Mouse (Mus musculus) forebrain, embryonic 13.5 days (tissue): ENCODE data around the gene Tab3. TPM values are rescaled to one million over a fixed set of nuclear protein-coding genes. Genes with fewer than 3 reads are reported as not detected.

Experiments used
- ATAC-seq: fragments of 200-750 bp; cut with Nextera tagmentation; 2 replicates; pipeline ENCODE4 v1.8.0; 2017
- H3K27ac ChIP-seq: fragments of 300-500 bp; sonication (generic); 2 replicates; pipeline ENCODE4 v1.5.1; 2015; ENCODE audit warnings: inconsistent platforms, mild to moderate bottlenecking, moderate library complexity
- H3K27me3 ChIP-seq: fragments of 300-500 bp; sonication (generic); 2 replicates; pipeline ENCODE4 v1.6.1; 2015; ENCODE audit warnings: mild to moderate bottlenecking, inconsistent platforms
- H3K36me3 ChIP-seq: fragments of 300-500 bp; sonication (generic); 2 replicates; pipeline ENCODE4 v1.6.1; 2015; ENCODE audit warnings: mild to moderate bottlenecking, inconsistent platforms; ENCODE audit not compliant: poor library complexity, severe bottlenecking
- H3K4me1 ChIP-seq: fragments of 300-500 bp; sonication (generic); 2 replicates; pipeline ENCODE4 v1.6.1; 2015; ENCODE audit warnings: inconsistent platforms
- H3K4me2 ChIP-seq: fragments of 300-500 bp; sonication (generic); 2 replicates; pipeline ENCODE4 v1.6.1; 2015; ENCODE audit warnings: inconsistent platforms, mild to moderate bottlenecking, moderate library complexity
- H3K4me3 ChIP-seq: fragments of 300-500 bp; sonication (generic); 2 replicates; pipeline ENCODE4 v1.5.1; 2015; ENCODE audit warnings: mild to moderate bottlenecking, inconsistent platforms
- H3K9ac ChIP-seq: fragments of 300-500 bp; sonication (generic); 2 replicates; pipeline ENCODE4 v1.6.1; 2015; ENCODE audit warnings: mild to moderate bottlenecking, inconsistent platforms
- H3K9me3 ChIP-seq: fragments of 300-500 bp; sonication (generic); replicated peaks from 2 replicates; pipeline ENCODE4 v1.6.1; 2016; ENCODE audit warnings: inconsistent platforms
- WGBS: fragments of 180-500 bp; shearing (Covaris S2); methylation state at CpG from one replicate; pipeline ENCODE4 v1.1.7; 2015; 5-methylcytosine and 5-hydroxymethylcytosine counted together
- polyA plus RNA-seq: library from polyadenylated mRNA; unstranded; fragments of >200 nt; fragmentation: Nextera tagmentation; extraction: Ambion mirVana; gene quantifications from 2 replicates; pipeline ENCODE4 v1.2.1, GENCODE M21; 2015

Gene Tab3
- polyA plus RNA-seq, result 4.7 and 5.0 TPM in 2 replicates

- 26% methylated on average over 45 of the region's 64 CpGs for WGBS
- peak within 1 kb of the TSS; percentile 62 for H3K4me3 ChIP-seq
- H3K9me3 ChIP-seq, result no peaks in the 10 kb centered on the region
- 0 out of 2 replicates have a peak within 1 kb of the TSS, but pooled peaks have one; percentile 40 for H3K27ac ChIP-seq
- H3K4me2 ChIP-seq, result peak within 1 kb of the TSS; percentile 61
- peak; percentile 99 for ATAC-seq
- 0 out of 2 replicates have a peak, but pooled peaks cover 4% of the 10 kb centered on the region for H3K4me1 ChIP-seq
- no peaks in the 10 kb centered on the region for H3K36me3 ChIP-seq
- H3K27me3 ChIP-seq, result no peaks in the 10 kb centered on the region
- peak within 1 kb of the TSS; percentile 78 for H3K9ac ChIP-seq
Observed at GRCm38 (mm10) chrX:85573532-85574181, at the start of gene Tab3. TSS of gene Tab3 (plus strand) at chrX:85574022.

- Histone ChIP-seq H3K27ac (no peak overlapping the region), H3K36me3 (no peaks in the 10 kb centered on the region), H3K4me3 (no peak overlapping the region), H3K4me1 (no peaks in the 10 kb centered on the region), H3K27me3 (no peaks in the 10 kb centered on the region), H3K9me3 (no peaks in the 10 kb centered on the region), H3K4me2 (no peak overlapping the region), H3K9ac (no peak overlapping the region)
- 59% methylated on average over 1 of the region's 1 CpGs for WGBS
- ATAC-seq, result no peak
Observed at GRCm38 (mm10) chrX:85525545-85525944, 48.3 kb upstream of the Tab3 start.

- H3K9me3 ChIP-seq, result no peaks in the 10 kb centered on the region
- H3K27me3 ChIP-seq, result no peaks in the 10 kb centered on the region
- H3K4me2 ChIP-seq, result no peak overlapping the region
- H3K36me3 ChIP-seq, result no peaks in the 10 kb centered on the region
- H3K9ac ChIP-seq, result no peak overlapping the region
- WGBS, result 83% methylated on average over 5 of the region's 5 CpGs
- H3K27ac ChIP-seq, result no peak overlapping the region
- H3K4me1 ChIP-seq, result no peaks in the 10 kb centered on the region
- ATAC-seq, result no peak
- no peak overlapping the region for H3K4me3 ChIP-seq
Observed at GRCm38 (mm10) chrX:85526263-85527019, 47.4 kb upstream of the Tab3 start.

- Histone ChIP-seq H3K4me2 (no peak overlapping the region), H3K9me3 (no peaks in the 10 kb centered on the region), H3K9ac (no peak overlapping the region), H3K36me3 (no peaks in the 10 kb centered on the region), H3K4me1 (no peaks in the 10 kb centered on the region), H3K27ac (no peak overlapping the region), H3K4me3 (no peak overlapping the region), H3K27me3 (0 out of 2 replicates have a peak, but pooled peaks cover 3% of the 10 kb centered on the region)
- 91% methylated on average over 2 of the region's 2 CpGs for WGBS
- ATAC-seq, result no peak
Observed at GRCm38 (mm10) chrX:85558931-85559330, 14.9 kb upstream of the Tab3 start.

- 75% methylated on average over 4 of the region's 4 CpGs for WGBS
- Histone ChIP-seq H3K4me2 (no peak overlapping the region), H3K27ac (no peak overlapping the region), H3K9ac (no peak overlapping the region), H3K36me3 (no peaks in the 10 kb centered on the region), H3K27me3 (no peaks in the 10 kb centered on the region), H3K9me3 (no peaks in the 10 kb centered on the region), H3K4me1 (no peaks in the 10 kb centered on the region), H3K4me3 (no peak overlapping the region)
- no peak for ATAC-seq
Observed at GRCm38 (mm10) chrX:85566256-85566655, 7.6 kb upstream of the Tab3 start.

- Histone ChIP-seq H3K4me2 (peak overlapping the region; percentile 61), H3K9me3 (no peaks in the 10 kb centered on the region), H3K9ac (peak overlapping the region; percentile 78), H3K4me1 (0 out of 2 replicates have a peak, but pooled peaks cover 4% of the 10 kb centered on the region), H3K27me3 (no peaks in the 10 kb centered on the region), H3K27ac (0 out of 2 replicates have a peak overlapping the region, but pooled peaks have one; percentile 40), H3K36me3 (no peaks in the 10 kb centered on the region), H3K4me3 (peak overlapping the region; percentile 62)
- peak; percentile 76 for ATAC-seq
- 27% methylated on average over 29 of the region's 34 CpGs for WGBS
Observed at GRCm38 (mm10) chrX:85574182-85574541, 340 bp downstream of the Tab3 start.

- no peak overlapping the region for H3K9ac ChIP-seq
- H3K4me1 ChIP-seq, result 0 out of 2 replicates have a peak, but pooled peaks cover 4% of the 10 kb centered on the region
- ATAC-seq, result no peak
- no peaks in the 10 kb centered on the region for H3K27me3 ChIP-seq
- no peaks in the 10 kb centered on the region for H3K36me3 ChIP-seq
- no peak overlapping the region for H3K4me3 ChIP-seq
- no peak overlapping the region for H3K4me2 ChIP-seq
- no peaks in the 10 kb centered on the region for H3K9me3 ChIP-seq
- WGBS, result 81% methylated on average over 6 of the region's 6 CpGs
- H3K27ac ChIP-seq, result no peak overlapping the region
Observed at GRCm38 (mm10) chrX:85576310-85576709, 2.5 kb downstream of the Tab3 start.

- ATAC-seq, result no peak
- no peaks in the 10 kb centered on the region for H3K36me3 ChIP-seq
- 57% methylated on average over 2 of the region's 2 CpGs for WGBS
Observed at GRCm38 (mm10) chrX:85580768-85581167, 6.9 kb downstream of the Tab3 start.

GRCm38 (mm10) chrX:85582517-85582916 lies 8.7 kb downstream of the Tab3 start:
- H3K27me3 ChIP-seq, result no peaks in the 10 kb centered on the region
- H3K4me3 ChIP-seq, result no peak overlapping the region
- H3K27ac ChIP-seq, result no peak overlapping the region
- WGBS, result 94% methylated on average over 1 of the region's 1 CpGs
- H3K9ac ChIP-seq, result no peak overlapping the region
- H3K9me3 ChIP-seq, result no peaks in the 10 kb centered on the region
- no peak overlapping the region for H3K4me2 ChIP-seq
- no peaks in the 10 kb centered on the region for H3K4me1 ChIP-seq
- H3K36me3 ChIP-seq, result no peaks in the 10 kb centered on the region
- ATAC-seq, result no peak

More at GRCm38 (mm10) chrX:85580768-85581167, 6.9 kb downstream of the Tab3 start:
- Histone ChIP-seq H3K27me3 (no peaks in the 10 kb centered on the region), H3K4me1 (no peaks in the 10 kb centered on the region), H3K4me2 (no peak overlapping the region), H3K4me3 (no peak overlapping the region), H3K27ac (no peak overlapping the region), H3K9ac (no peak overlapping the region), H3K9me3 (no peaks in the 10 kb centered on the region)

- no peaks in the 10 kb centered on the region for H3K36me3 ChIP-seq
- H3K4me2 ChIP-seq, result no peak overlapping the region
- H3K4me3 ChIP-seq, result no peak overlapping the region
- no peaks in the 10 kb centered on the region for H3K9me3 ChIP-seq
- H3K27ac ChIP-seq, result no peak overlapping the region
- H3K9ac ChIP-seq, result no peak overlapping the region
- H3K4me1 ChIP-seq, result no peaks in the 10 kb centered on the region
- ATAC-seq, result no peak
- H3K27me3 ChIP-seq, result no peaks in the 10 kb centered on the region
Observed at GRCm38 (mm10) chrX:85585575-85585974, 11.8 kb downstream of the Tab3 start.

- H3K4me1 ChIP-seq, result no peaks in the 10 kb centered on the region
- 92% methylated on average over 2 of the region's 2 CpGs for WGBS
- peaks cover 11% of the 10 kb centered on the region; the same call in 1 of the 2 replicates for H3K36me3 ChIP-seq
- H3K27ac ChIP-seq, result no peak overlapping the region
- ATAC-seq, result no peak
- no peak overlapping the region for H3K4me2 ChIP-seq
- H3K4me3 ChIP-seq, result no peak overlapping the region
- no peak overlapping the region for H3K9ac ChIP-seq
- H3K27me3 ChIP-seq, result no peaks in the 10 kb centered on the region
- no peaks in the 10 kb centered on the region for H3K9me3 ChIP-seq
Observed at GRCm38 (mm10) chrX:85614701-85615100, 40.9 kb downstream of the Tab3 start.

- no peak overlapping the region for H3K27ac ChIP-seq
- no peaks in the 10 kb centered on the region for H3K4me1 ChIP-seq
- no peak overlapping the region for H3K4me3 ChIP-seq
- WGBS, result 41% methylated on average over 8 of the region's 8 CpGs
- no peaks in the 10 kb centered on the region for H3K9me3 ChIP-seq
- ATAC-seq, result peak; percentile 71
- no peak overlapping the region for H3K4me2 ChIP-seq
- no peaks in the 10 kb centered on the region for H3K36me3 ChIP-seq
- no peaks in the 10 kb centered on the region for H3K27me3 ChIP-seq
- no peak overlapping the region for H3K9ac ChIP-seq
Observed at GRCm38 (mm10) chrX:85646204-85646777, 72.5 kb downstream of the Tab3 start.
